Mouse (Mus musculus): ENCODE data around the gene Olfr699. TPM values are rescaled to one million over a fixed set of nuclear protein-coding genes. Genes with fewer than 3 reads are reported as not detected.
"Not testable (repeated sequence)": the region's sequence is repeated elsewhere in the genome, so short reads cannot be mapped to it uniquely, and the experiment has no call there.

Gene Olfr699
- not detected for total RNA-seq (2021)

GRCm38 (mm10) chr7:106793098-106793497 is at the start of gene Olfr699:
Gene Olfr699 (minus strand): TSS chr7:106793198.
- intact Hi-C loops (cut with DNase I) = no loop called here

DNA sequence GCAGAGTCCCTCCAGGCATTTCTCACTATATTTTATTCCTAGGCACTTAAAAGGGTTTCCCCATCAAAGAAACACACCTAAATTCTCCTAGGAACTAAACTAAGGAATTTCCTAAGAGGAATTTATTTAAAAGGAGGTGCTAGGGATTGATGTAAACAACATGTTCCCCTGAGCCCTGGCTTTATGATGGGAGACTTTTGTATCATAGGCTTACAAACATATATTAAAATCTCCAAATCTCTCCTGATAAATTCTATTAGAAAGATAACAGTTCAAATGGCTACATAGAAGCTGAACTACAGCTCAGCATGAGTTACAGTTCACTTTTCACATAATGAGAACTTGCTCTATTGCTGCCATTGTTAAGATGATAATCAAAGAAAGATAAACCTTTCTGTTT is 40.8 kb upstream of the Olfr699 start, which contains the start of gene Olfr702:
Gene Olfr702 (minus strand): TSS at position 101 of the 400 bp plus-strand sequence.
- intact Hi-C loops (cut with DNase I) = no loop called here
- DNase-seq = no peak

More at GRCm38 (mm10) chr7:106793098-106793497, at the start of gene Olfr699:
- DNase-seq = no peak

GRCm38 (mm10) chr7:106818414-106818813 is 25.4 kb upstream of the Olfr699 start:
- DNase-seq = no peak

GRCm38 (mm10) chr7:106815775-106816174 is 22.8 kb upstream of the Olfr699 start:
- no peak for DNase-seq
- intact Hi-C loops (cut with DNase I) = no loop called here

More at GRCm38 (mm10) chr7:106818414-106818813, 25.4 kb upstream of the Olfr699 start:
- intact Hi-C loops (cut with DNase I) = no loop called here

- intact Hi-C loops (cut with DNase I) = no loop called here
- DNase-seq = no peak
These were observed 20.8 kb upstream of the Olfr699 start, which contains the start of gene Olfr701 for GRCm38 (mm10) chr7:106813829-106814228. Gene Olfr701 (plus strand): TSS chr7:106814129.

- intact Hi-C loops (cut with DNase I) = no loop called here
- DNase-seq = no peak
These were observed 15.7 kb upstream of the Olfr699 start, which contains the start of gene Olfr700 for GRCm38 (mm10) chr7:106808734-106809133. Gene Olfr700 (minus strand): TSS chr7:106808834.

- intact Hi-C loops (cut with DNase I) = no loop called here
- no peak for DNase-seq
These were observed 4.7 kb downstream of the Olfr699 start for GRCm38 (mm10) chr7:106788330-106788729.

DNA sequence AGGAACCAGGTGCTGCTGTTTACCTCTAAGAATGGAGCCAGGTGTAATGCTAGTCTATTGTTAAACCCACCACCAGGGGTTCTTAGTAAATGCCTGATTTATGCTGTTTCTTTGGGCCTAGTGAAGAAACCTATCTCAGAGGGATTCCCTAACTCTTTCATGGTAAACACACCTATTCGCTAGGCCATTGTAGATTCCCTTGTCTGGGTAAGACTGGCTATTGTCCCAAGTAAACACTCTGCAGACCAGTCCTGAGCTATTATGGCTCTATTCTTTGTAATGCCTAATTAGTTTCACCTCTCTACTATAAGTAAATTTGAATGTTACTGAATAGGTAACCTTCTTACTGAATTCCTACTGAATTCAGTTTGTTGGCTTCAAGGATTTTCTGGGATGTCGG is 32.0 kb downstream of the Olfr699 start:
- DNase-seq; intact Hi-C loops (cut with DNase I): not testable (repeated sequence)

GRCm38 (mm10) chr7:106758800-106759199 is 34.2 kb downstream of the Olfr699 start:
- intact Hi-C loops (cut with DNase I) = no loop called here
- DNase-seq = no peak

- DNase-seq = no peak
- intact Hi-C loops (cut with DNase I) = no loop called here
These were observed 37.7 kb downstream of the Olfr699 start, which contains the start of gene Olfr698 for GRCm38 (mm10) chr7:106755297-106755696. Gene Olfr698 (minus strand): TSS chr7:106755397.

- intact Hi-C loops (cut with DNase I) = no loop called here
- no peak for DNase-seq
These were observed 47.2 kb downstream of the Olfr699 start for GRCm38 (mm10) chr7:106745811-106746210.

- no peak for DNase-seq
- intact Hi-C loops (cut with DNase I) = no loop called here
These were observed 50.7 kb downstream of the Olfr699 start, which contains the start of gene Olfr697 for GRCm38 (mm10) chr7:106742343-106742742. Gene Olfr697 (minus strand): TSS chr7:106742443.

Other genes with a start within 250 kb of the Olfr699 start
- gene Olfr693, start 112.6 kb downstream of the Olfr699 start, total RNA-seq (2021) = not detected
- not detected for gene Olfr694, start 101.4 kb downstream of the Olfr699 start, total RNA-seq (2021)
- not detected for gene Olfr695, start 76.8 kb downstream of the Olfr699 start, total RNA-seq (2021)
- not detected for gene Olfr697, start 50.8 kb downstream of the Olfr699 start, total RNA-seq (2021)
- gene Olfr698, start 37.8 kb downstream of the Olfr699 start, total RNA-seq (2021) = not detected
- not detected for gene Olfr700, start 15.6 kb upstream of the Olfr699 start, total RNA-seq (2021)
- gene Olfr701, start 20.9 kb upstream of the Olfr699 start, total RNA-seq (2021) = not detected
- gene Olfr702, start 40.7 kb upstream of the Olfr699 start, total RNA-seq (2021) = not detected
- gene Olfr703, start 50.2 kb upstream of the Olfr699 start, total RNA-seq (2021) = not detected
- not detected for gene Olfr704, start 70.0 kb upstream of the Olfr699 start, total RNA-seq (2021)
- gene Olfr705, start 83.7 kb upstream of the Olfr699 start, total RNA-seq (2021) = not detected
- gene Olfr706, start 95.0 kb upstream of the Olfr699 start, total RNA-seq (2021) = not detected
- not detected for gene Olfr707, start 108.0 kb upstream of the Olfr699 start, total RNA-seq (2021)
- gene Olfr1532-ps1, start 114.8 kb upstream of the Olfr699 start, total RNA-seq (2021) = not detected
- not detected for gene Olfr709-ps1, start 139.0 kb upstream of the Olfr699 start, total RNA-seq (2021)
- gene Olfr710, start 155.1 kb upstream of the Olfr699 start, total RNA-seq (2021) = not detected
- not detected for gene Olfr6, start 170.7 kb upstream of the Olfr699 start, total RNA-seq (2021)
- not detected for gene Olfr711, start 182.3 kb upstream of the Olfr699 start, total RNA-seq (2021)
- gene Olfr2, start 212.9 kb upstream of the Olfr699 start, total RNA-seq (2021) = not detected
- not detected for gene Olfr713, start 238.0 kb upstream of the Olfr699 start, total RNA-seq (2021)